Mouse (Mus musculus) inflammation-experienced regulatory T-cells, adult 6 months (primary cell): ENCODE results near the gene Alyref2. TPM values are rescaled to one million over a fixed set of nuclear protein-coding genes. Genes with fewer than 3 reads are reported as not detected.

Experiments
- ATAC-seq: one replicate; pipeline ENCODE4 v1.8.0; 2017
- polyA plus RNA-seq, 3 experiments: library from polyadenylated mRNA; unstranded; fragments of 100-300 nt; shearing (Covaris generic); gene quantifications; one replicate each; pipeline ENCODE4 v1.2.1; 2017

Alyref2 gene
- polyA plus RNA-seq, 3 experiments from 2014 or later, result 8.9 to 13.0 (median 10.3) TPM

GRCm38 (mm10) chr1:171501636-171502080, 1.6 kb upstream of the Alyref2 start:
- ATAC-seq, result no peak

GRCm38 (mm10) chr1:171502388-171503249, 659 bp upstream of the Alyref2 start:
- ATAC-seq, result peak; percentile 64

GRCm38 (mm10) chr1:171503592-171504291, 464 bp downstream of the Alyref2 start:
- peak; percentile 55 for ATAC-seq

GRCm38 (mm10) chr1:171504586-171504985, 1.3 kb downstream of the Alyref2 start:
- no peak for ATAC-seq

GRCm38 (mm10) chr1:171513234-171513633, 10.0 kb downstream of the Alyref2 start:
- no peak for ATAC-seq

- no peak for ATAC-seq
These were observed 10.5 kb downstream of the Alyref2 start for GRCm38 (mm10) chr1:171513760-171514159.

- ATAC-seq, result no peak
These were observed 11.8 kb downstream of the Alyref2 start for GRCm38 (mm10) chr1:171515039-171515438.

GRCm38 (mm10) chr1:171515557-171515956, 12.3 kb downstream of the Alyref2 start:
- no peak for ATAC-seq

GRCm38 (mm10) chr1:171531367-171531766, 28.1 kb downstream of the Alyref2 start:
- ATAC-seq, result no peak

- no peak for ATAC-seq
These were observed 29.6 kb downstream of the Alyref2 start for GRCm38 (mm10) chr1:171532830-171533229.

- ATAC-seq, result no peak
These were observed 31.3 kb downstream of the Alyref2 start for GRCm38 (mm10) chr1:171534557-171534956.

GRCm38 (mm10) chr1:171535194-171535593, 31.9 kb downstream of the Alyref2 start, which contains the start of gene Itln1:
Gene Itln1, minus strand, starts transcription at chr1:171535294.
- ATAC-seq, result no peak

- ATAC-seq, result no peak
These were observed 37.4 kb downstream of the Alyref2 start for GRCm38 (mm10) chr1:171540694-171541093.

GRCm38 (mm10) chr1:171551326-171551725, 48.0 kb downstream of the Alyref2 start:
- no peak for ATAC-seq

GRCm38 (mm10) chr1:171552230-171552629, 49.0 kb downstream of the Alyref2 start:
- ATAC-seq, result no peak

- ATAC-seq, result no peak
These were observed 50.4 kb downstream of the Alyref2 start for GRCm38 (mm10) chr1:171553359-171554341.

Other genes with a start within 250 kb of the Alyref2 start
- 10 to 100 TPM; 35.3 to 68.9 (median 60.8) TPM for gene B4galt3, start 233.2 kb upstream of the Alyref2 start, polyA plus RNA-seq
- gene Ppox, start 222.3 kb upstream of the Alyref2 start, polyA plus RNA-seq, result 10 to 100 TPM; 38.2 to 90.1 (median 78.6) TPM
- 10 to 100 TPM; 11.0 to 25.3 (median 15.4) TPM for gene Usp21, start 215.5 kb upstream of the Alyref2 start, polyA plus RNA-seq
- 100 to 1,000 TPM in 1 of 3 experiments, 10 to 100 TPM in 2; 74.6 to 118 (median 92.5) TPM for gene Ufc1, start 208.5 kb upstream of the Alyref2 start, polyA plus RNA-seq
- 10 to 100 TPM; 35.5 to 41.7 (median 39.7) TPM for gene Dedd, start 174.3 kb upstream of the Alyref2 start, polyA plus RNA-seq
- gene Nit1, start 157.8 kb upstream of the Alyref2 start, polyA plus RNA-seq, result 10 to 100 TPM; 24.6 to 32.9 (median 30.1) TPM
- 10 to 100 TPM; 48.9 to 70.1 (median 58.1) TPM for gene Pfdn2, start 157.8 kb upstream of the Alyref2 start, polyA plus RNA-seq
- 1 to 10 TPM in 1 of 3 experiments, under 1 TPM in 1, not detected in 1; 0.54 to 1.4 TPM for gene Klhdc9, start 142.7 kb upstream of the Alyref2 start, polyA plus RNA-seq
- under 1 TPM in 2 of 3 experiments, not detected in 1; 0.09 to 0.25 TPM for gene Nectin4, start 133.4 kb upstream of the Alyref2 start, polyA plus RNA-seq
- 10 to 100 TPM; 73.5 to 84.6 (median 78.0) TPM for gene Arhgap30, start 114.5 kb upstream of the Alyref2 start, polyA plus RNA-seq
- gene Usf1, start 92.2 kb upstream of the Alyref2 start, polyA plus RNA-seq, result 10 to 100 TPM; 46.9 to 62.6 (median 57.2) TPM
- gene Tstd1, start 84.6 kb upstream of the Alyref2 start, polyA plus RNA-seq, result 10 to 100 TPM in 2 of 3 experiments, 1 to 10 TPM in 1; 9.8 to 17.9 (median 12.6) TPM
- gene F11r, start 65.9 kb upstream of the Alyref2 start, polyA plus RNA-seq, result 1 to 10 TPM in 1 of 3 experiments, under 1 TPM in 2; 0.32 to 1.0 (median 0.55) TPM
- not detected for gene Itln1, start 31.8 kb downstream of the Alyref2 start, polyA plus RNA-seq
- gene Cd244a, start 55.7 kb downstream of the Alyref2 start, polyA plus RNA-seq, result 1 to 10 TPM in 1 of 3 experiments, under 1 TPM in 1, not detected in 1; 0.20 to 1.6 TPM
- 10 to 100 TPM; 58.2 to 92.2 (median 79.1) TPM for gene Ly9, start 103.9 kb downstream of the Alyref2 start, polyA plus RNA-seq
- 10 to 100 TPM in 2 of 3 experiments, 1 to 10 TPM in 1; 8.5 to 62.5 (median 12.3) TPM for gene Slamf7, start 149.6 kb downstream of the Alyref2 start, polyA plus RNA-seq
- 1,000 to 10,000 TPM in 1 of 3 experiments, 100 to 1,000 TPM in 2; 432 to 1,060 (median 516) TPM for gene Cd48, start 178.5 kb downstream of the Alyref2 start, polyA plus RNA-seq